Mouse (Mus musculus): ENCODE measurements around the gene Plekhg5.

The Plekhg5 gene

GRCm38 (mm10) chr4:152097911-152098799 lies 25.9 kb downstream of the Plekhg5 start:
- DNase-seq (ENCODE audit: extremely low spot score) = no peak

GRCm38 (mm10) chr4:152100541-152100940 lies 28.2 kb downstream of the Plekhg5 start:
- no peak for DNase-seq (ENCODE audit: extremely low spot score)

GRCm38 (mm10) chr4:152101081-152101653 lies 28.9 kb downstream of the Plekhg5 start:
- DNase-seq (ENCODE audit: extremely low spot score) = no peak

- DNase-seq (ENCODE audit: extremely low spot score) = no peak
Observed at GRCm38 (mm10) chr4:152101921-152102320, 29.6 kb downstream of the Plekhg5 start.

- peak; percentile 66 for DNase-seq (ENCODE audit: extremely low spot score)
Observed at GRCm38 (mm10) chr4:152103025-152103424, 30.7 kb downstream of the Plekhg5 start.

GRCm38 (mm10) chr4:152106746-152107145 lies 34.4 kb downstream of the Plekhg5 start:
- no peak for DNase-seq (ENCODE audit: extremely low spot score)

- DNase-seq (ENCODE audit: extremely low spot score) = peak; percentile 69
Observed at GRCm38 (mm10) chr4:152107493-152107892, 35.2 kb downstream of the Plekhg5 start.

- peak; percentile 90 for DNase-seq (ENCODE audit: extremely low spot score)
Observed at GRCm38 (mm10) chr4:152107971-152108509, 35.7 kb downstream of the Plekhg5 start.

GRCm38 (mm10) chr4:152108673-152109072 lies 36.4 kb downstream of the Plekhg5 start:
- no peak for DNase-seq (ENCODE audit: extremely low spot score)

- DNase-seq (ENCODE audit: extremely low spot score) = no peak
Observed at GRCm38 (mm10) chr4:152109509-152109908, 37.2 kb downstream of the Plekhg5 start.

GRCm38 (mm10) chr4:152110689-152111088 lies 38.4 kb downstream of the Plekhg5 start:
- no peak for DNase-seq (ENCODE audit: extremely low spot score)

GRCm38 (mm10) chr4:152112329-152112728 lies 40.0 kb downstream of the Plekhg5 start:
- DNase-seq (ENCODE audit: extremely low spot score) = no peak

GRCm38 (mm10) chr4:152114080-152114479 lies 41.8 kb downstream of the Plekhg5 start:
- no peak for DNase-seq (ENCODE audit: extremely low spot score)

GRCm38 (mm10) chr4:152115921-152116612 lies 43.8 kb downstream of the Plekhg5 start, which contains the start of gene Tnfrsf25:
TSS of gene Tnfrsf25 (plus strand) at chr4:152115934.
- DNase-seq (ENCODE audit: extremely low spot score) = peak; percentile 40

- DNase-seq (ENCODE audit: extremely low spot score) = no peak
Observed at GRCm38 (mm10) chr4:152117538-152117937, 45.2 kb downstream of the Plekhg5 start.

GRCm38 (mm10) chr4:152119396-152120292 lies 47.3 kb downstream of the Plekhg5 start:
- peak; percentile 72 for DNase-seq (ENCODE audit: extremely low spot score)

- DNase-seq (ENCODE audit: extremely low spot score) = no peak
Observed at GRCm38 (mm10) chr4:152120311-152121182, 48.2 kb downstream of the Plekhg5 start.

- DNase-seq (ENCODE audit: extremely low spot score) = no peak
Observed at GRCm38 (mm10) chr4:152121183-152121505, 48.8 kb downstream of the Plekhg5 start.

- DNase-seq (ENCODE audit: extremely low spot score) = no peak
Observed at GRCm38 (mm10) chr4:152124361-152124961, 52.2 kb downstream of the Plekhg5 start.

Data from embryo, embryonic 9.5 days (tissue).